Mouse (Mus musculus) MN1 (cell line): ENCODE measurements around the gene Jsrp1.
A peak's percentile ranks its signal among the peaks of the same experiment; 100 is the strongest.

Source experiments
- DNase-seq: peaks from one replicate; pipeline ENCODE4 v3.0.0-alpha.2; 2016; ENCODE audit warnings: low spot score

The Jsrp1 gene

DNA sequence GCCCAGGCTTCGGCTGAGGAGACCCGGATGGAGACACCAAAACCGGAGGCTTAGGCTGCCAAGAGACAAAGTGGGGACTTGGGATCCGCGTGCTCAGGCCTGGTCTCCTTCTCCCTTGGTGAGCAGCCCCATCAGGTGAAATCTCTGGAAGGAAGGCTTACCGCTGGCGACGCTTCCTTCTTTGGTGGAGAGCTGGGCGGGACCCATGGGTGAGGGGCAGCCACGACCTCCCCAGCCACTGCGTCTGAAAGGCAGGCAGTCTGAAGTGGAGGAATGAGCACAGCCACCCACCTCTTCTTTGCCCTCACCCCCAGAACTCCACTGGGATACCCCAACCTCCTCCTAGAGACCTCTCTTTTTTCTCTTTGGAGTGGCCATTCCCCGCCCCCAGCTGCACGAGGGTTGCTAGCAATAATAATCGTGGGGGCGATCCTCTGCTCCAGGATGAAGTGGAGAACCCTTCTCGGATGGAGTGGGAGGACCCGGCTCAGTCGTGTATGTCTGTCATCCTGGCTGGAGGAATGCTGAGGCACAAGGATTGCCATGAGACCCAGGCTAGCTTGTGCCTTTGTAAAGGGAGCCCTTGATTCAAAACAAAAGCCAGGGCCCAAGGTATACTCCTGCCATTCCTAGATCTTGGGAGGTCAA is 4.2 kb downstream of the Jsrp1 start:
- DNase-seq = peak; percentile 57

DNA sequence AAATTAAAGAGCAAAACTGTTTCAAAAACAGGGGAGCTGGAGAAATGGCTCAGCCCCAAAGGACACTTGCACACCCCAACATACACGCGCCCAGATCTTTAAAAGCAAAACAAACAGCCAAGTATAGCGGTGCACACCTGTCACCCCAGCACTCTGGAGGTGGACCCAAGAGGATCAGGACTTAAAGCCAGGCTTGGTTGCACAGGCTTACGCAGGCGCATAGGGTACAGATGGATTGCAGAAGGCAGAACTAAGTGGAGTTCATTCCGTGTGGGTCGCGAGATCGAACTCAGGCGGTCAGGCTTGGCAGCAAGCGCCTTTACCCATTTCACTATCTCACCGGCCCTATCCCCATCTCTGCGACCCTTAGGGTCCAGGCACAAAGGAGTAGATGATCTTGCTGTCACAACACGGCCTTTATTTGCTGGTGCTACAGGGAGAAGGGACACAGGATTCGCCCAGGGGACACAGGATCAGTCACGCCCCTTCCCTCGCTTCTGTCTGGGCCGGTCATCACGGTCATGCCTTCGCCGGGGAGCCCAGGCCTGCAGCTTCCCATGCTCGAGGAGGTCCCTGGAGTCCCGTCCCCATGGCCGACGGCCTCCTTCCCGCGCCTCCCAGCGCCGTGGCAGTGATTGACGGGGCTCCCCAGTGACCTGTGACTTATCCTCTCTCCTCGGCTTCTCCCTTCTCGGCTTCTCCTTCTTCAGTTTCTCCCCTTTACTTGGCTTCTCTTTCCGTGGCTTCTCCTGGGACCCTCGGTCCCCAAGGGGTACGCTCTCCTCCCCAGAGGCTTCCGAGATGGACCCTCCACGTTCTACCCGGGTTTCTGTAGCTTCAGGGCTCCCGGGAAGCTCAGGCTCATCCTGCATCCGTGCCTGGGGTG is 5.0 kb downstream of the Jsrp1 start:
- peak; percentile 37 for DNase-seq

- peak; percentile 43 for DNase-seq
Observed at GRCm38 (mm10) chr10:80807057-80807627, 6.2 kb downstream of the Jsrp1 start.

- DNase-seq = no peak
Observed at GRCm38 (mm10) chr10:80806341-80807056, 6.8 kb downstream of the Jsrp1 start.

DNA sequence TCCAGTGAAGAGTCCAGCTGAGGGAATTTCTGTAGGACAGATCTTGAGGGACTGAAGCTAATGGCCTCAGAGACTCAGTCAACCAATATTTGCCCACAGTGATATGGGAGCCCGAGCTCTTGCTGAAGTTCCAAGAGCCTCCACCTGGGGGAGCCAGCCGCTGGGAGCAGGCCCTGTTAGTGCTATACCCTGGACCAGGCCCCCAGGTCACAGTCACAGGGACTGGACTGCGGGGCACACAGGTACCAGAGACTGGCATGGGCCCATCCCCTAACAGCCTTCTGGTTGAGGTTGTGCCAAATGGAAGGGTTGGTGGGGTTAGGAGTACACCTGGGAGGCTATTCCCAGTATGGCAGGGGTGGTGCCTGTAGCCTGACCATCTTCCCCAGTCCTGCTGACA is 7.4 kb downstream of the Jsrp1 start:
- peak; percentile 75 for DNase-seq

- no peak for DNase-seq
Observed at GRCm38 (mm10) chr10:80805322-80805721, 8.0 kb downstream of the Jsrp1 start.

DNA sequence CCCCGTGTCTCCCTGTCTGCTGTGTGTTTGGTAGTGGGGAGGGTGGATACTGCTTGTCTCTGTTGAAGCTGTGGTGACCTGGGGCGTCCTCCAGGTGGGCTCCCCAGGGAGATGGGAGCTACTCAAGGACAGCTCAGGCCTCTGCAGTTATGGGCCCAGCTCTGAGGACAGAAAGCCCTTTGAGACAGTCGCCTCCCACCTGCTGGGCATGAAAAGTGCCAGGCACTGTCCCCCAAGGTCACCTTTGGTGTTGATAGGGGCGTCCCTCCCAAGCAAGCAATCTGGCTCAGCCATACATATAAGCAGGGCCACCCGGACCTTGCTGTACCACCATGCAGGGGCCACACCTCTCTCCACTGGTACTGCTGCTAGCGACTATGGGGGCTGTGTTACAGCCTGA is 8.4 kb downstream of the Jsrp1 start, which contains the start of gene Amh:
Gene Amh (plus strand): TSS at position 328 of the 400 bp plus-strand sequence.
- no peak for DNase-seq

- DNase-seq = no peak
Observed at GRCm38 (mm10) chr10:80804340-80804739, 9.0 kb downstream of the Jsrp1 start.

DNA sequence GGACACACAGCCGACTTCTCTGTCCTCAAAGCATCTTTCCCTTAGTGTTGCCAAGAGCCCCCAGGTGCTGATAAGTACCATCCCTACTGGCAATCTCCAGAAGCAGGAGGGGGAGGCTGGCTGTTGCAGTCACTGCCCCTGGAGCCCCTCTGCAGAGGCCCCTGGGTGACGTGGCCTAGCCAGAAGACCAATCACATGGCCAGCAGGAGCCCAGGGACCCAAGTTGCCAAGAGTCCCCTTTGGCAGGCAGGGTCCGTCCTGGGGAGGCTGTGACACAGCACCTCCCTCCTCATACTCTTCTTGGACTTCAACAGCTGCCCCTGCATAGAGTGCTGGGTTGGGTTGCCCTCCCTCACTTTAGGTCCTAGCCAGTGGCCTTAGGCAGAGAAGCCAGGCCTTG is 10.3 kb downstream of the Jsrp1 start:
- no peak for DNase-seq

DNA sequence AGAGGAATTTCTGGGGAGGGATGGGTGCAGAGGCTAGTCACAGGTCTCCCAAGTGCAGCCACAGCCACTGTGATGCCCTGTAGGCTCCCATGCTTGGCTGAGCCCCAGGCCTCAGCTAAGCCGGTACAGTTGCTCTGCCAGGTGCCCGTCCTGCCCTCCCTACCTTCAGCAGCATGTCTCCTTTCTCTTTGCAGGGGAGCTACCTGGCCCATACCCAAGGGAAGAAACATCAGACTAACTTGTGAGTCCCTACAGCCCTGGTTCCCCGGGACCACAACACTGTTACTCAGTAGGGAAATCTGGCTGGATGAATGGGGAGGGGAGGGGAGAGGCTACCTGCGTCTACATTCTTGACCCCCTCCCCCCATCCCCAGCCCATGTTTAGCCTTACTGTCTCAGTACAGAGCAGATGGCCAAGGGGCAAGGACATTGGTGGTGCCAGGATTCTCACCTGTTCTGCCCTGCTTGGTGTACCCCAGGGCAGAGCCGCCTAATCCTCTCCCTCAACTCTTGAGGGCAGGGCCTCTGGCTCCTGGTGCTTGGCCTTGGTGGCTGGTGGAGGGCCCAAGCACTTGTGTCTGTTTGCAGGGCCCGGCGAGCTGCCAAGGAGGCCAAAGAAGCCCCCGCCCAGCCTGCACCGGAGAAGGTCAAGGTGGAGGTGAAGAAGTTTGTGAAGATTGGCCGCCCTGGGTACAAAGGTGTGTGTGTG is 10.9 kb downstream of the Jsrp1 start:
- no peak for DNase-seq

DNA sequence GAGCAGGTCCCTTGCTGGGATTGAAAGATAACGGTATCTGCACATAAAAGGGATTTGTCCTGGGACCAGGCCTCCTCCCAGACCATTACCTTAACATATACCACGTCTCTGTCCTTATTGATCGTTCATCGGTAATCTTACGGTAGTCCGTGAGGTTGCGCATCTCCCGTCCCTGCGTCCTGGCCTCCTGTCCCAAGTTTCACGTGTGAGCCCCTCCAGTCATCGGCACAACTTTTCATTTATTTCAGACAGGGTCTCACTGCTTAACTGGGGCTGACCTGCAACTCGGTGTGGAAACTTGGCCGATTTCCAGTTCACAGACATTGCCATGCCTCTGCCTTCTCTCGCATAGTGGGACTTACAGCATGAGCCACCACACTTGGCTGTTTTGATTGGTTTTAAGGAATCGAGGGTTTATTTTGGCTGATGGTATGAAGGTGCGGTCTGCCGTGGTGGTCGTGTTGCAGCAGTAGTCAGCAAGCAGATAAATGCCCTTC is 14.2 kb downstream of the Jsrp1 start:
- DNase-seq = peak; percentile 56

GRCm38 (mm10) chr10:80798150-80799006 is 14.9 kb downstream of the Jsrp1 start, which contains the start of the genes Sf3a2 and Plekhj1:
Gene Sf3a2, plus strand, starts transcription at chr10:80798198.
Gene Plekhj1, minus strand, starts transcription at chr10:80798626.
- peak; percentile 98 for DNase-seq

DNA sequence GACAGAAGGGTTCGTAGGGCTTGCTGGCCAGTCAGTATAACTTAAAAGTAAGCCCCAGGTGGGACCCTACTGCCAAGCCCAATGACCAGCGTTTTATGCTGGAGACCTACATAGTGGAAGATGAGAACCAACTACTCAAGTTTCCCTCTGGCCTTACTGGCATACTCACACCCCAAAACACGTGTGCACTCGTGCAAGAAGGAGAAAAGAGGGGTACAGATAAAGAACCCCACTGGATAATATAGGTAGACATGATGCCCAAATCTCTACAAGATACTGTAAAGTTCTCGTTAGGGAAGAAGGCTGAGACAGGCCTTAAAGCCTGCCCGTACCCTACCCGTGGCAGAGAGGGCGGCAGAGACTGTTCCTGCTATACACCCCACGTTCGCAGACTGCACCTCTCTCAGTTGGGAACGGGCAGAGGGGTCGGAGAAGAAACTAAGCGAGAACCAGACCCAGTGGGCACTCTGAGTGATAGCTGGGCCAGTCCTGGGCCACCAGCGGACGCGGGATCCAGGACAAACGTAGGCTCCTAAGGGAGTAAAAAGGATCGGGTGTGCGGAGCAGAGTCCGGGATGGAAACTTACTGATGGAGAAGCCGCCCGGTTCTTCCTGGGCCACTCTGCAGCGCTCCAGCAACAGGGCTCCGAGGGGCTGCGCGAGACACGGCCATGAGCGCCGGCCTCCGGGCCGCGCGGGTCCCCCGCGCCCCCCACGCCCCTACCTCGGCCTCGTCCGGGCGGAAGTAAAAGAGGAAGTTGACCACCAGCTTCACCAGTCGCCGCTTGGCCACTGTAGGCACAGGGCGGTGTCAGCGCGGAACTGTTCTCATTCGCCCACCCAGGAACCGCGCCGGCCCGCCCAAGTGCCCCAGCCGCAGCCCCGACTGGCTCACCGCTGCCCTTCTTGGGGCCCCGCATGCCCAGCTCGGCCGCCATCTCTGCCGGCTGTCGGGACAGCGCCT is 15.8 kb downstream of the Jsrp1 start:
- no peak for DNase-seq

DNA sequence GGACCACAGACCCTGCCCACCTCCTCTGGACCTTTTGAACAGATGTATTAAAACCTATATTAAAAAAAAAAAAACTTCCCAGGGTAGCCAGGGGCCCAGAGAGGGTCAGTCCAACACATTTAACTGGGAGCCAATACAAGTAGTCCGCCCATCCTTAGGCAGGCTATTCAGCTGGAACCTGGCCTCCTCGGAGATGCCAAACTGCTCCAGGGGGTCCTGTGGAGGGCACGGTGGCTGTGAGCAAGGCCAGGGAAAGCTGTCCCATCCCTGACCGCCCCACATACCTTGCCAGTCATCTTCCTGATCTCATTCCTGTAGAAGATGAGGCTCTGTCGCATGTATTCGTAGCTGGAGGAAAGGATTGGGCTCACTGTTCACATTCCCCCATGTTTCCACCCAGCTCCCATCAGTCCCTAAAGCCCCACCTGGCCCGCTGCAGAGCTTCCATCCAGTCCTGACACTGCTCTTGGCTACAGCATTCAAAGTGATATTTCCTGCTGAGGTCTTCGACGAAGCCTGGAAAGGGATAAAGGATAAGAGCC is 16.9 kb downstream of the Jsrp1 start:
- peak; percentile 23 for DNase-seq

DNA sequence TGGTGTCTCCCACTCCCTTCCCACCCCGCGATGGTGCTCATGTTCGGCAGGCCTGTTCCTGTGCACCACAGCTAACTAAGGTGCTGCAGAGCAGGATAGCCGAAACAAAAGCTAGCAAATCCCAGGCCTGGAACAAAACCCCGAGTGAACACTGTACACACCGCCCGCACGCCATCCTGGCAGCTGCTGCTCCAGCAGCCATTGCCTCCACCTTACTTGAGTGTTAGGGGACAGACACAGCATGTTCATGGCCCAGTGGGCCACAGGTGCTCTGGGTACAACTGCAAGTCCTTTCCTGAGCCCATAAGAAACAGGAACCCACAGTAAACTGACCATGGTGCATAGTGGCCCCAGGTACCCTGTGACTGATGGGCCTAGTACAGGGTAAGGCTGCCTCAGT is 18.5 kb downstream of the Jsrp1 start:
- no peak for DNase-seq

- no peak for DNase-seq
Observed at GRCm38 (mm10) chr10:80793803-80794202, 19.5 kb downstream of the Jsrp1 start.

DNA sequence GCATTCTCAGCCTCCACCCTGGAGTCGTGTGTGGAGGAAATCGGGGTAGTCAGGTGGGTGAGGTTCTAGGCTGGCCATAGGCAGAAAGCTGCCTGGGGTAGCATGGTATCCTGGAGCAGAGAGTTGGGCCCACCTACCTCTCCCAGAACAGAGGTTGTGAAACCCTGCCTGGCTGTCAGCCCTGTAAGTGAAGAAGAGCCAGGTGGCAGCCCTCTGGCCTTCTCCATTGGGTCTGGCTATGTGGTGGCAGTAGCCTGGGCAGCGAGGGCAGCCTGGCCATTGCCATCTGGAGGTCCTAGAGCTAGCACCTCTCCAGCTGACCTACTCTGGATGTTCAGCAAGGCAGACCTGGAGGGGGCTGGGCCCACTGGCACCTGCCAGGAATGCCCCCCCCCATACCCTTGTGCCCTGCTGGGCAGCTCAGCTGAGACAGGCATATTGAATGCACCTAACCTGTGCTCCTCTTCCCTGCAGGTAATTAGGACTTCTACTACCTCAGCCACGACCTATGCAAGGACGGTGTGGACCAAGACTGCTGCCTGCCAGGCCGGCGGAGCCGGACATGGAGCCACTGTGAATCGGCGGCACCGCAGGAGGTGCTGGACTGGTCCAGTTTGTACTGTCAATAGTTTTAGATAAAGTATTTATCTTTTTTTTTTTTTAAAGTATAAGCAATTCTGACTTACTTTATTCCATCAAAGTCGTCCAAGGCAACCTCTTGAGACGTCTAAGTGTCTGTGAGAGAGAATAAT is 20.1 kb downstream of the Jsrp1 start:
- DNase-seq = peak; percentile 61
